Mouse (Mus musculus) kidney, embryonic 14.5 days (tissue): Measurements from ENCODE around the gene Rsph1. TPM values are rescaled to one million over a fixed set of nuclear protein-coding genes. Genes with fewer than 3 reads are reported as not detected.

Source experiments
- ATAC-seq: fragments of 200-750 bp; cut with Nextera tagmentation; 2 replicates; pipeline ENCODE4 v1.8.0; 2017; ENCODE audit warnings: moderate number of reproducible peaks, mild to moderate bottlenecking, moderate TSS enrichment, moderate library complexity; ENCODE audit not compliant: low FRiP score, low TSS enrichment
- H3K27ac ChIP-seq: fragments of 300-500 bp; sonication (generic); 2 replicates; pipeline ENCODE4 v1.5.1; 2014; ENCODE audit warnings: low read depth, mild to moderate bottlenecking, low read length, moderate library complexity, mixed read lengths
- H3K27me3 ChIP-seq: fragments of 300-500 bp; sonication (generic); 2 replicates; pipeline ENCODE4 v1.6.1; 2014; ENCODE audit warnings: mild to moderate bottlenecking, low read length; ENCODE audit not compliant: control insufficient read depth, insufficient read depth
- H3K36me3 ChIP-seq: fragments of 300-500 bp; sonication (generic); 2 replicates; pipeline ENCODE4 v1.6.1; 2014; ENCODE audit warnings: low read length, mixed read lengths; ENCODE audit not compliant: control insufficient read depth, insufficient read depth
- H3K4me1 ChIP-seq: fragments of 300-500 bp; sonication (generic); 2 replicates; pipeline ENCODE4 v1.6.1; 2014; ENCODE audit warnings: low read length, mixed read lengths; ENCODE audit not compliant: control insufficient read depth, insufficient read depth
- H3K4me2 ChIP-seq: fragments of 300-500 bp; sonication (generic); replicated peaks from 2 replicates; pipeline ENCODE4 v1.6.1; 2014; ENCODE audit warnings: low read depth, mild to moderate bottlenecking, low read length
- H3K4me3 ChIP-seq: fragments of 300-500 bp; sonication (generic); 2 replicates; pipeline ENCODE4 v1.5.1; 2014; ENCODE audit warnings: mild to moderate bottlenecking, low read length
- H3K9ac ChIP-seq: fragments of 300-500 bp; sonication (generic); 2 replicates; pipeline ENCODE4 v1.6.1; 2014; ENCODE audit warnings: low read depth, mild to moderate bottlenecking, low read length, moderate library complexity
- H3K9me3 ChIP-seq: fragments of 300-500 bp; sonication (generic); 2 replicates; pipeline ENCODE4 v1.6.1; 2016; ENCODE audit warnings: low read length; ENCODE audit not compliant: control insufficient read depth
- WGBS: fragments of 180-500 bp; shearing (Covaris S2); extraction: QIAGEN DNeasy Blood & Tissue Kit; methylation state at CpG from one replicate; pipeline ENCODE4 v1.1.7; 2014; 5-methylcytosine and 5-hydroxymethylcytosine counted together
- polyA plus RNA-seq: library from polyadenylated mRNA; unstranded; fragments of >200 nt; fragmentation: Nextera tagmentation; extraction: Ambion mirVana; gene quantifications from 2 replicates; pipeline ENCODE4 v1.2.1, GENCODE M21; 2014

The Rsph1 gene
- polyA plus RNA-seq, 1 experiment from 2014 or later: 1.6 TPM

DNA sequence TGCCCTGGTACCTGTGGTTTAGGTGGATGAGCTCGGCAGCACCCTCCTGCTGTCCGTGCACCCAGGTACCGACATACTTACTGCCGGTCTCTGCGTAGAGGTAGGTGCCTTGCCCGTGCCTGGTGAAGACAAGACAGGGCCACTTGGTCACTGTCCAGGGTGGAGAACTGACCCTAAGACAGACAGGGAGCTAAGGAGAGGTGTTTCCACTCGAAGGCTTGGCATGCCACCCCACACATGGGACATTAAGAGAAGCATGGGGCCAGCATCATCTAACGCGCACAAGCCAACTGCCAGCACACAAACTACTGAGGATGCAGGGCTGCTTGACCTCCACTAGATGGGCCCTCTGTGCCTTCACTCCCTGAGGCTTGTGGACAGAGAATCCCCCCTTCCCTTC, 11.4 kb downstream of the Rsph1 start:
- Histone ChIP-seq H3K4me1 (no peaks in the 10 kb centered on the region), H3K9me3 (no peaks in the 10 kb centered on the region), H3K27me3 (no peaks in the 10 kb centered on the region), H3K9ac (no peak overlapping the region), H3K27ac (no peak overlapping the region), H3K36me3 (no peaks in the 10 kb centered on the region), H3K4me3 (no peak overlapping the region), H3K4me2 (no peak overlapping the region)
- ATAC-seq: no peak
- 87% methylated on average over 9 of the region's 9 CpGs for WGBS

GRCm38 (mm10) chr17:31265171-31265572, 12.0 kb downstream of the Rsph1 start:
- H3K27ac ChIP-seq: no peak overlapping the region
- no peaks in the 10 kb centered on the region for H3K36me3 ChIP-seq
- no peak overlapping the region for H3K4me3 ChIP-seq
- H3K9ac ChIP-seq: no peak overlapping the region
- no peak overlapping the region for H3K4me2 ChIP-seq
- WGBS: 8% methylated on average over 3 of the region's 3 CpGs
- H3K27me3 ChIP-seq: no peaks in the 10 kb centered on the region
- H3K4me1 ChIP-seq: peaks cover 3% of the 10 kb centered on the region; the same call in 1 of the 2 replicates
- H3K9me3 ChIP-seq: no peaks in the 10 kb centered on the region
- ATAC-seq: no peak

DNA sequence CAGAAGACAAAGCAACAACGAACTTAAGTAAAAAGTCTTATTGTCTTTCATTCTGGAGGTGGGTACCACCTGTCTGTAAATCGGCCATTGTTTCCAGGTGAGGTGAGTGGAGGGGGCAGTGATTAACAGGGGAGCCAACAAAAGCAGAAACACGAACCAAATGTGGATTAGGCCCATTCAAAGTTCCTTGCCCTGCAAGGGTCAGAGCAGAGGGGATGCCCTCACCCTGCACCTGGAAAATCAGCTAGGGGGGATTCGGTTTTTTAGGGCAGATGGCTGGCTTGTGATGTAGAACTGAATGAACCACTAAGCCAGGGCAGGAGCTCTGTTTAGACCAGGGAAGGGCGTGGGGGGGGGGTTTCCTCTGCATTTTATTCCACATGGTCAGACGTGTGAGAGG, 12.8 kb downstream of the Rsph1 start:
- ATAC-seq: no peak
- Histone ChIP-seq H3K36me3 (no peaks in the 10 kb centered on the region), H3K4me1 (peaks cover 3% of the 10 kb centered on the region; the same call in 1 of the 2 replicates), H3K4me2 (no peak overlapping the region), H3K27me3 (no peaks in the 10 kb centered on the region), H3K4me3 (no peak overlapping the region), H3K9ac (no peak overlapping the region), H3K27ac (no peak overlapping the region), H3K9me3 (no peaks in the 10 kb centered on the region)
- WGBS: 55% methylated on average over 6 of the region's 6 CpGs

GRCm38 (mm10) chr17:31263770-31264169, 13.4 kb downstream of the Rsph1 start:
- 89% methylated on average over 5 of the region's 5 CpGs for WGBS
- no peak overlapping the region for H3K4me3 ChIP-seq
- H3K4me1 ChIP-seq: peaks cover 3% of the 10 kb centered on the region; the same call in 1 of the 2 replicates
- H3K9ac ChIP-seq: no peak overlapping the region
- no peak overlapping the region for H3K27ac ChIP-seq
- no peak for ATAC-seq
- H3K36me3 ChIP-seq: no peaks in the 10 kb centered on the region
- no peak overlapping the region for H3K4me2 ChIP-seq
- no peaks in the 10 kb centered on the region for H3K27me3 ChIP-seq
- H3K9me3 ChIP-seq: no peaks in the 10 kb centered on the region

GRCm38 (mm10) chr17:31262715-31263114, 14.5 kb downstream of the Rsph1 start:
- H3K4me1 ChIP-seq: peaks cover 3% of the 10 kb centered on the region; the same call in 1 of the 2 replicates
- no peak overlapping the region for H3K4me2 ChIP-seq
- no peaks in the 10 kb centered on the region for H3K9me3 ChIP-seq
- WGBS: 59% methylated on average over 5 of the region's 5 CpGs
- H3K27ac ChIP-seq: no peak overlapping the region
- H3K9ac ChIP-seq: no peak overlapping the region
- no peaks in the 10 kb centered on the region for H3K27me3 ChIP-seq
- H3K4me3 ChIP-seq: no peak overlapping the region
- no peaks in the 10 kb centered on the region for H3K36me3 ChIP-seq
- no peak for ATAC-seq

DNA sequence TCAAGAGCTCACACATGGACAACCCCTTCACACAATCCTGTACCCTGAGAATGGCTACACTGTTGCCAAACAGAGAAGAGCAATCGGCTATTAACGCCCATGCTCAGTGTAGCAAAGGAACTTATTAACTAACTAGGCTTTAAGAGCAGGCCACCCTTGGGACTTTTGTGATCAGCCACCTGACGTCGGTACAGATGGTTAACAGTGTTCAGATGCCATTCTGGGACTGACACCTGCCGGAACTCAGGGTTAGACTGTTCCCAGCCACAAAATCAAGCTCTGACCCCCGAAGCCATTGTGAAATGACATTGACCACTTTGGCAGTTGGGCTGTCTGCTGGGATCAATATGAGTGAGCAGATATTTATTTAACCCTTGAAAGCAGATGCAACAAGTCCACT, 15.8 kb downstream of the Rsph1 start:
- H3K4me3 ChIP-seq: no peak overlapping the region
- H3K9ac ChIP-seq: no peak overlapping the region
- no peak overlapping the region for H3K4me2 ChIP-seq
- H3K27me3 ChIP-seq: no peaks in the 10 kb centered on the region
- H3K27ac ChIP-seq: no peak overlapping the region
- H3K9me3 ChIP-seq: no peaks in the 10 kb centered on the region
- no peaks in the 10 kb centered on the region for H3K36me3 ChIP-seq
- H3K4me1 ChIP-seq: peaks cover 3% of the 10 kb centered on the region; the same call in 1 of the 2 replicates
- no peak for ATAC-seq
- 82% methylated on average over 6 of the region's 6 CpGs for WGBS

- no peak overlapping the region for H3K27ac ChIP-seq
- H3K4me2 ChIP-seq: no peak overlapping the region
- no peak overlapping the region for H3K4me3 ChIP-seq
- no peak overlapping the region for H3K9ac ChIP-seq
- ATAC-seq: no peak
- no peaks in the 10 kb centered on the region for H3K27me3 ChIP-seq
- 63% methylated on average over 7 of the region's 7 CpGs for WGBS
- no peaks in the 10 kb centered on the region for H3K36me3 ChIP-seq
- H3K9me3 ChIP-seq: no peaks in the 10 kb centered on the region
- H3K4me1 ChIP-seq: peaks cover 3% of the 10 kb centered on the region; the same call in 1 of the 2 replicates
Measured at GRCm38 (mm10) chr17:31260430-31260829, 16.8 kb downstream of the Rsph1 start.

GRCm38 (mm10) chr17:31259825-31260224, 17.4 kb downstream of the Rsph1 start:
- Histone ChIP-seq H3K27ac (no peak overlapping the region), H3K4me1 (peaks cover 3% of the 10 kb centered on the region; the same call in 1 of the 2 replicates), H3K36me3 (no peaks in the 10 kb centered on the region), H3K4me2 (no peak overlapping the region), H3K9me3 (no peaks in the 10 kb centered on the region), H3K9ac (no peak overlapping the region), H3K27me3 (no peaks in the 10 kb centered on the region), H3K4me3 (no peak overlapping the region)
- ATAC-seq: no peak
- 75% methylated on average over 4 of the region's 4 CpGs for WGBS

DNA sequence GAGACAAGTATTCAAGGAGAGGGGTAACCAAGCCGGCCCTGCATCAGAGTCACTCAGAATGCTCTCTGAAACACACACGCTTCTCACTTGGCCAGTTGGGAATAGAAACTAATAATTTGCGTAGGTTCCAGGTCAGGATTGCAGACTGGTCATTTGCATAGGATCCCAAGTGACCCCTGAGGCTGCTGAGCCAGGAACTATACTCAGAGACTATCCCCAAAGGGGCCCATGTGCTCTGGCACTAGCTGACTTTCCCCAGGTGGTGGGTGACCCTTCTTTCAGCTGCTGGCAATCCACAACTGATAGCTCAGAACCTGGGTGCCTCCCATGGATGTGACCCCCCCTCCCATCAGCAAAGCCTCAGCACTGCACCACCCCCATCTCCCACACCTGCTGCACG, 18.0 kb downstream of the Rsph1 start:
- H3K9ac ChIP-seq: no peak overlapping the region
- no peaks in the 10 kb centered on the region for H3K9me3 ChIP-seq
- WGBS: 80% methylated on average over 4 of the region's 4 CpGs
- H3K27ac ChIP-seq: no peak overlapping the region
- no peaks in the 10 kb centered on the region for H3K27me3 ChIP-seq
- H3K4me3 ChIP-seq: no peak overlapping the region
- H3K4me2 ChIP-seq: no peak overlapping the region
- no peak for ATAC-seq
- H3K4me1 ChIP-seq: peaks cover 3% of the 10 kb centered on the region
- no peaks in the 10 kb centered on the region for H3K36me3 ChIP-seq
